Mouse (Mus musculus): ENCODE data around the gene Dnm2. TPM values are rescaled to one million over a fixed set of nuclear protein-coding genes. Genes with fewer than 3 reads are reported as not detected.
"Not testable (repeated sequence)": the region's sequence is repeated elsewhere in the genome, so short reads cannot be mapped to it uniquely, and the experiment has no call there.

Gene Dnm2
- polyA plus RNA-seq, 1 experiment from 2014 or later, result 77.4 TPM

GRCm38 (mm10) chr9:21539981-21540753 is 115.5 kb downstream of the Dnm2 start:
- no peak overlapping the region for H3K27ac ChIP-seq
- no peak overlapping the region for H3K4me3 ChIP-seq
- no peak overlapping the region for H3K9ac ChIP-seq
- H3K36me3 ChIP-seq, result no peaks in the 10 kb centered on the region
- H3K27me3 ChIP-seq, result no peaks in the 10 kb centered on the region
- H3K4me1 ChIP-seq, result peaks cover 8% of the 10 kb centered on the region
- 62% methylated on average over 7 of the region's 7 CpGs for WGBS
- ATAC-seq (ENCODE audit: borderline replicate concordance, extremely low read depth, low FRiP score, low TSS enrichment), result no peak
- no peak overlapping the region for H3K4me2 ChIP-seq
- H3K9me3 ChIP-seq, result no peaks in the 10 kb centered on the region

DNA sequence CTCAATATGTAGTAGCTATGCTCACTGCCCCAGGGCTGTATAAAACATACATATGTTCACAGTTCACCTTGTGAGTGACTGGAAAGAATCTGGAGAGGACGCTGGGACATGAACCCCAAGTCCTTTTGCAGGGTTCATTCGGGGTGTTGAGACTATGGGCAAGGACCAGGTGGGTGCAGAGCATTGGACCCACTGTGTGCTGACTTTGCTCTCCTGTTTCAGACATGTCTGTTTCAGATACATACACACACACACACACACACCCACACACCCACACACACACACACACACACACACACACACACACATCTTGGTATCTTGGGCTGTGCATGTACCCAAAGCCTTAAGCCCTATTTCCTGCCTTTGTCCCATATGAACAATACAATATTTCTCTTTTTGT is 117.3 kb downstream of the Dnm2 start:
- not testable (repeated sequence) for H3K9me3 ChIP-seq; H3K27ac ChIP-seq; H3K9ac ChIP-seq; ATAC-seq (ENCODE audit: borderline replicate concordance, extremely low read depth, low FRiP score, low TSS enrichment); H3K27me3 ChIP-seq; H3K4me2 ChIP-seq; H3K36me3 ChIP-seq; H3K4me3 ChIP-seq
- H3K4me1 ChIP-seq, result peaks cover 12% of the 10 kb centered on the region
- WGBS, result 96% methylated on average over 2 of the region's 2 CpGs

DNA sequence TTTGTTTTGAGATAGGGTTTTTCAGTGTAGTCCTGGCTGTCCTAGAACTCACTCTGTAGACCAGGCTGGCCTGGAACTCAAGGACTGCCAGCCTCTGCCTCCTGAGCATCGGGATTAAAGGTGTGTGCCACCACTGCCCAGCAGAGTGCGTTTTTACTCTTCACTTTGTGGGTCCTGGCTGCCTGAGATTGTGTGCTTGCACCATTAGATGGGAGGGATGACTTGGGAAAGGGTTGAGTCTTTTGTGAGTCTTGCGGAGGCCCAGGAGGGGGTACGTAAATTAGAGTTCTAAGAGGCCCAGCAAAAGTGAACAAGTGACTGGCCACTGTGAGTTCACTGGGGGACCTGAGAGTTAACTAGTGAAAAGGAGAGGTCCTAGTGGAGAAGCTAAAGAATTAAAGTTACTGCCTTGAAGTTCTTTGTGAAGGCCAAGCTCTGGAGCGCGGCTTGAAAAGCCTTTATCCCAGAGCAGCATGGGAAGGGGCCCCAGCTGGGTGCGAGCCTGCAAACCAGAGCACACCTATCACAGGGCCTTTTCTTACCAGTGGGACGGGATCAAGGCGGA is 120.7 kb downstream of the Dnm2 start:
- ATAC-seq (ENCODE audit: borderline replicate concordance, extremely low read depth, low FRiP score, low TSS enrichment), result peak; percentile 60
- Histone ChIP-seq H3K4me2 (peak overlapping the region; percentile 77), H3K9ac (peak overlapping the region; percentile 47), H3K4me3 (peak overlapping the region; percentile 89), H3K36me3 (peaks cover 3% of the 10 kb centered on the region; the same call in 1 of the 2 replicates), H3K27ac (peak overlapping the region; percentile 97), H3K9me3 (no peaks in the 10 kb centered on the region), H3K4me1 (peaks cover 27% of the 10 kb centered on the region), H3K27me3 (no peaks in the 10 kb centered on the region)
- 11% methylated on average over 9 of the region's 9 CpGs for WGBS

GRCm38 (mm10) chr9:21545916-21546788 is 121.4 kb downstream of the Dnm2 start:
- peak; percentile 94 for ATAC-seq (ENCODE audit: borderline replicate concordance, extremely low read depth, low FRiP score, low TSS enrichment)
- WGBS, result under 1% methylated on average over 62 of the region's 67 CpGs
- Histone ChIP-seq H3K9me3 (no peaks in the 10 kb centered on the region), H3K4me1 (peaks cover 27% of the 10 kb centered on the region), H3K4me2 (peak overlapping the region; percentile 77), H3K4me3 (peak overlapping the region; percentile 89), H3K36me3 (peaks cover 8% of the 10 kb centered on the region; the same call in 1 of the 2 replicates), H3K27ac (peak overlapping the region; percentile 97), H3K27me3 (no peaks in the 10 kb centered on the region), H3K9ac (peak overlapping the region; percentile 47)

DNA sequence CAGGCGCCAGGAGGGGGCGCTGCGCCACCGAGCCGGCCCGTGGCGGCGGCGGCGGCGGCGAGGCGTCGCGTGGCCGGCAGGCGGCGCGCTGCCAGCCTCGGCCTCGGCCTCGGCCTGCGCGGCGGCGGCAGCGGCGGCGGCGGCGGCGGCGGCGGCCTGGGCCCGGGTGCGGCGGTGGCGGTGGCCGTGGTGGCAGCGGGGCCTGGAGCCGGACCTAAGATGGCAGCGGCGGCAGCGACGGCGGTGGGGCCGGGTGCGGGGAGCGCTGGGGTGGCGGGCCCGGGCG is 122.0 kb downstream of the Dnm2 start, which contains the start of gene Carm1:
Carm1 (plus strand) TSS at position 106 of the 286 bp plus-strand sequence.
- H3K27ac ChIP-seq, result peak within 1 kb of the TSS; percentile 97
- peaks cover 27% of the 10 kb centered on the region for H3K4me1 ChIP-seq
- H3K36me3 ChIP-seq, result peaks cover 9% of the 10 kb centered on the region; the same call in 1 of the 2 replicates
- no peak; the same call in 1 of the 2 replicates for ATAC-seq (ENCODE audit: borderline replicate concordance, extremely low read depth, low FRiP score, low TSS enrichment)
- H3K9ac ChIP-seq, result peak within 1 kb of the TSS; percentile 99
- H3K4me3 ChIP-seq, result peak within 1 kb of the TSS; percentile 89
- H3K4me2 ChIP-seq, result peak within 1 kb of the TSS; percentile 77
- no peaks in the 10 kb centered on the region for H3K27me3 ChIP-seq
- no peaks in the 10 kb centered on the region for H3K9me3 ChIP-seq
- WGBS, result 1% methylated on average over 41 of the region's 52 CpGs

- Histone ChIP-seq H3K27ac (peak overlapping the region; percentile 97), H3K36me3 (peaks cover 9% of the 10 kb centered on the region; the same call in 1 of the 2 replicates), H3K4me1 (peaks cover 27% of the 10 kb centered on the region), H3K27me3 (no peaks in the 10 kb centered on the region), H3K4me3 (peak overlapping the region; percentile 89), H3K9ac (peak overlapping the region; percentile 99), H3K4me2 (peak overlapping the region; percentile 77), H3K9me3 (no peaks in the 10 kb centered on the region)
- peak; percentile 7; the same call in 1 of the 2 replicates for ATAC-seq (ENCODE audit: borderline replicate concordance, extremely low read depth, low FRiP score, low TSS enrichment)
- under 1% methylated on average over 54 of the region's 66 CpGs for WGBS
Measured at GRCm38 (mm10) chr9:21547075-21547941, 122.6 kb downstream of the Dnm2 start.

DNA sequence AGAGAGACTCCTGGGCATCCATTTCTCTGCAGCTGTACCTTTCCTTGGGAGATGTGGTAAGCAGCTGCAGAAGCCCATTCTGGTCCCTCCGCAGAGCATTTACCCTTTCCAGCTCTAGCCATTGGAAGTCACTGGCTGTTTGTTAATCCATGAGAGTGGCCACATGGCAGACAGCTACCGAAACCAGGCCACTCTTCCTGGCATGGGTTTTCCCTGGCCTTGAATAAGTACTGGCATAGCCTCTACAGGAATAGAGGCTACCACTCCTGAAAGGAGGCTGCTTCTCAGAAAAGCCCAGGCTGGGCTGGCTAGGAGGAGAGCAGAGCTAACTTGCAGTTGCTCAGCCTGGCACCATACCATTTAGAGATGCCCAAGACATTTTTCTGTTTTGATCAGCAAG is 126.3 kb downstream of the Dnm2 start:
- Histone ChIP-seq H3K27me3 (no peaks in the 10 kb centered on the region), H3K9me3 (no peaks in the 10 kb centered on the region), H3K9ac (no peak overlapping the region; the same call in 1 of the 2 replicates), H3K4me1 (peaks cover 15% of the 10 kb centered on the region), H3K4me2 (no peak overlapping the region), H3K36me3 (peaks cover 9% of the 10 kb centered on the region; the same call in 1 of the 2 replicates), H3K27ac (no peak overlapping the region), H3K4me3 (no peak overlapping the region)
- WGBS, result 98% methylated on average over 2 of the region's 2 CpGs
- no peak for ATAC-seq (ENCODE audit: borderline replicate concordance, extremely low read depth, low FRiP score, low TSS enrichment)

DNA sequence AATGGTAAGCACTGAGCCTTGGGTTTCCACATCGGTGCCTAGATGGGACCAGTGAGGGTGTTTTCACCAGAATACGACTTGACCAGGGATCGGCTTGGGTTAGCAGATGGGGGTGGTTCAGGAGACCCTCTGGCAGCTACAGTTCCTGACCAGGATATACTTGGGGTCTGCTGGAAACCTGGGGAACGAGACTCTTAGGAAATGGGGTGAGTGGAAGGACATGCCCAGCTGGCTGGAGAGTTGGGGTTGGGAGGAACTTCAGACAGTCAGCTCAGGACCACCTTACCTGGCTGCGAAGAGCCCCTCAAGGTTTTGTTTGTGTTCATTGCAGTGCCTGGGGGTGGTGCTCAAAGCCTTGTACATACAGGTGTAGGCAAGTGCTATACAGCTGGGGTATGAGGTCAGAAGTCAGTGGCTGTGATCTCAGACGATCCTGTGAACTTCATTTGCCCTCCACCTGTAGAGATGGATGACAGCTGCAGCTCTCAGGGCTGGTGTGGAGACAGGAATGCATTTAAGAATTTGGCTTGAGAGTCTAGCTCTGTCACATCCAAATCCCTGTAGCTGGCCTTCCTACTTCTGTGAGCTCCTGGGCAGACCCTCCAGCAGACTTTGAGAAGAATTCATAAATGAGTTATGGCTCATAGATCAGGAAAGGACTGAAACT is 129.0 kb downstream of the Dnm2 start:
- Histone ChIP-seq H3K36me3 (peaks cover 9% of the 10 kb centered on the region; the same call in 1 of the 2 replicates), H3K4me1 (peaks cover 5% of the 10 kb centered on the region; the same call in 1 of the 2 replicates), H3K4me3 (no peak overlapping the region), H3K27me3 (no peaks in the 10 kb centered on the region), H3K4me2 (no peak overlapping the region), H3K9ac (no peak overlapping the region), H3K27ac (no peak overlapping the region), H3K9me3 (no peaks in the 10 kb centered on the region)
- 76% methylated on average over 6 of the region's 6 CpGs for WGBS
- no peak for ATAC-seq (ENCODE audit: borderline replicate concordance, extremely low read depth, low FRiP score, low TSS enrichment)

- no peak for ATAC-seq (ENCODE audit: borderline replicate concordance, extremely low read depth, low FRiP score, low TSS enrichment)
- WGBS, result 81% methylated on average over 6 of the region's 6 CpGs
- Histone ChIP-seq H3K36me3 (peaks cover 7% of the 10 kb centered on the region; the same call in 1 of the 2 replicates), H3K27ac (no peak overlapping the region), H3K4me2 (no peak overlapping the region), H3K4me1 (no peaks in the 10 kb centered on the region), H3K9ac (no peak overlapping the region), H3K27me3 (no peaks in the 10 kb centered on the region), H3K9me3 (no peaks in the 10 kb centered on the region), H3K4me3 (no peak overlapping the region)
Measured at GRCm38 (mm10) chr9:21555198-21555742, 130.6 kb downstream of the Dnm2 start.

- no peaks in the 10 kb centered on the region for H3K4me1 ChIP-seq
- 0 out of 2 replicates have a peak, but pooled peaks cover 2% of the 10 kb centered on the region for H3K36me3 ChIP-seq
- 78% methylated on average over 2 of the region's 2 CpGs for WGBS
- no peak overlapping the region for H3K9ac ChIP-seq
- H3K27me3 ChIP-seq, result no peaks in the 10 kb centered on the region
- no peak overlapping the region for H3K4me3 ChIP-seq
- no peak overlapping the region for H3K27ac ChIP-seq
- ATAC-seq (ENCODE audit: borderline replicate concordance, extremely low read depth, low FRiP score, low TSS enrichment), result no peak
- no peaks in the 10 kb centered on the region for H3K9me3 ChIP-seq
- no peak overlapping the region for H3K4me2 ChIP-seq
Measured at GRCm38 (mm10) chr9:21556996-21557395, 132.3 kb downstream of the Dnm2 start.
